Comparison of ENCODE assay signal across 16 mouse cellular contexts in genomic region chr10:40525616-40526155, GRCm38 (mm10). TPM values are rescaled to one million over a fixed set of nuclear protein-coding genes. Genes with fewer than 3 reads are reported as not detected.
DNase-seq lines count a peak whose midpoint lies in the region; ATAC-seq and TF ChIP-seq lines count a peak whose summit lies in the region.
"Had no signal": no experiment of that assay in that cellular context is flagged by ENCODE, and none has a peak within 500 bp of the region (broad histone marks: within the 10 kb centered on the region; RNA-seq: fewer than 3 reads in every experiment).

No protein-coding gene starts in this region.

- ATAC-seq in embryonic facial prominence, embryonic 13.5 days (ENCODE audit: insufficient number of reproducible peaks, insufficient read depth, low FRiP score, low TSS enrichment, low read depth) = no peak
- no peak for ATAC-seq in lung, postnatal 0 days
- ATAC-seq in common myeloid progenitor, adult 5-6 weeks (replicated peaks; ENCODE audit: low read depth, poor library complexity, severe bottlenecking) = peak; percentile 65
- peak; percentile 60 for ATAC-seq in megakaryocyte progenitor cell, adult 5-6 weeks (replicated peaks; ENCODE audit: poor library complexity)
- ATAC-seq: intestine, embryonic 15.5 days; Patski had no signal

- H3K36me3 ChIP-seq in embryonic facial prominence, embryonic 13.5 days = no peaks in the 10 kb centered on the region
- H3K36me3 ChIP-seq in embryonic facial prominence, embryonic 10.5 days (replicated peaks) = no peaks in the 10 kb centered on the region
- no peaks in the 10 kb centered on the region for H3K36me3 ChIP-seq in lung, postnatal 0 days (ENCODE audit: insufficient read depth, low read length)
- H3K36me3 ChIP-seq: intestine, embryonic 15.5 days; limb, embryonic 12.5 days had no signal

- no peak for DNase-seq in embryonic facial prominence, embryonic 10.5 days (ENCODE audit: low spot score)
- DNase-seq in lung, postnatal 0 days (ENCODE audit: low spot score) = peak; percentile 22
- DNase-seq in lung, adult 18-20 months = no peak
- DNase-seq in adrenal gland, adult (ENCODE audit: inconsistent age in 2 of 2, low spot score in 1 of 2) = no peak
- DNase-seq in kidney, postnatal 4 days = no peak
- DNase-seq: adrenal gland, adult 8-10 months; gastrocnemius, postnatal 25 days had no signal

- peaks cover 45% of the 10 kb centered on the region for H3K4me1 ChIP-seq in embryonic facial prominence, embryonic 13.5 days
- peaks cover 58% of the 10 kb centered on the region for H3K4me1 ChIP-seq in embryonic facial prominence, embryonic 10.5 days
- H3K4me1 ChIP-seq in lung, postnatal 0 days (ENCODE audit: insufficient read depth, low read depth, low read length) = no peaks in the 10 kb centered on the region
- H3K4me1 ChIP-seq: intestine, embryonic 15.5 days had no signal

- TF ChIP-seq CTCF in lung, postnatal 0 days (IDR thresholded peaks at IDR 0.05) = no peak

- 57% methylated on average over 9 of the region's 9 CpGs for WGBS in embryonic facial prominence, embryonic 13.5 days
- WGBS in embryonic facial prominence, embryonic 10.5 days = 72% methylated on average over 9 of the region's 9 CpGs
- WGBS in lung, postnatal 0 days = 59% methylated on average over 9 of the region's 9 CpGs

- H3K9me3 ChIP-seq in embryonic facial prominence, embryonic 13.5 days = no peaks in the 10 kb centered on the region
- H3K9me3 ChIP-seq in embryonic facial prominence, embryonic 10.5 days = no peaks in the 10 kb centered on the region
- no peaks in the 10 kb centered on the region for H3K9me3 ChIP-seq in lung, postnatal 0 days (ENCODE audit: low read length)
- H3K9me3 ChIP-seq: intestine, embryonic 15.5 days; limb, embryonic 12.5 days had no signal

- no peak overlapping the region for H3K4me2 ChIP-seq in embryonic facial prominence, embryonic 13.5 days
- no peak overlapping the region for H3K4me2 ChIP-seq in lung, postnatal 0 days (replicated peaks; ENCODE audit: low read depth, low read length)
- H3K4me2 ChIP-seq: intestine, embryonic 15.5 days; limb, embryonic 12.5 days had no signal

- H3K27ac ChIP-seq in embryonic facial prominence, embryonic 13.5 days = peak overlapping the region; percentile 16; the same call in 1 of the 2 replicates
- no peak overlapping the region; the same call in 1 of the 2 replicates for H3K27ac ChIP-seq in embryonic facial prominence, embryonic 10.5 days (replicated peaks)
- H3K27ac ChIP-seq in lung, postnatal 0 days (ENCODE audit: low read length) = no peak overlapping the region
- H3K27ac ChIP-seq: intestine, embryonic 15.5 days; limb, embryonic 12.5 days had no signal

- H3K9ac ChIP-seq in embryonic facial prominence, embryonic 13.5 days = no peak overlapping the region
- no peak overlapping the region for H3K9ac ChIP-seq in lung, postnatal 0 days (replicated peaks; ENCODE audit: low read depth)
- H3K9ac ChIP-seq: intestine, embryonic 15.5 days; limb, embryonic 12.5 days had no signal

- H3K4me3 ChIP-seq in embryonic facial prominence, embryonic 13.5 days = no peak overlapping the region
- H3K4me3 ChIP-seq in embryonic facial prominence, embryonic 10.5 days = no peak overlapping the region
- H3K4me3 ChIP-seq in lung, postnatal 0 days (ENCODE audit: low read depth, low read length) = no peak overlapping the region
- H3K4me3 ChIP-seq: intestine, embryonic 15.5 days; limb, embryonic 12.5 days had no signal

- no peaks in the 10 kb centered on the region; the same call in 1 of the 2 replicates for H3K27me3 ChIP-seq in embryonic facial prominence, embryonic 13.5 days
- H3K27me3 ChIP-seq in embryonic facial prominence, embryonic 10.5 days (replicated peaks; ENCODE audit: low read depth, poor library complexity, severe bottlenecking) = no peaks in the 10 kb centered on the region; the same call in 1 of the 2 replicates
- H3K27me3 ChIP-seq in lung, postnatal 0 days (replicated peaks; ENCODE audit: insufficient read depth, low read length) = no peaks in the 10 kb centered on the region
- H3K27me3 ChIP-seq: intestine, embryonic 15.5 days; Patski had no signal

- no peak for TF ChIP-seq EP300 in lung, postnatal 0 days (IDR thresholded peaks at IDR 0.05)

RNA-seq across cellular contexts. Expression of gene Slc22a16, which starts 44.5 kb away (rescaled TPM):
- polyA plus RNA-seq in embryonic facial prominence, embryonic 13.5 days (2015; fragmentation: Nextera tagmentation; extraction: Ambion mirVana) = not detected in 2 replicates
- not detected in 2 replicates for polyA plus RNA-seq in embryonic facial prominence, embryonic 10.5 days (2016; fragmentation: Nextera tagmentation; extraction: Ambion mirVana)
- not detected in 2 replicates for polyA plus RNA-seq in lung, postnatal 0 days (2015; fragmentation: Nextera tagmentation; extraction: Ambion mirVana)
- total RNA-seq in common myeloid progenitor, adult 5-6 weeks (2017) = not detected in 2 replicates
- not detected in 2 replicates for total RNA-seq in megakaryocyte progenitor cell, adult 5-6 weeks (2015)
- not detected in 2 replicates for total RNA-seq in megakaryocyte progenitor cell, adult 5-6 weeks (2017)
- total RNA-seq: adrenal gland, adult 8-10 months; gastrocnemius, postnatal 25 days; heart, postnatal 36 days; layer of hippocampus, adult 18-20 months had no signal
- polyA plus RNA-seq: intestine, embryonic 15.5 days; limb, embryonic 12.5 days; neural tube, embryonic 11.5 days; Patski had no signal

Comparison
In these comparisons a context has a peak if more than half of its experiments do, and no peak if none do; other contexts are left out.
1. ATAC-seq: peak in common myeloid progenitor, adult 5-6 weeks (single experiment) and megakaryocyte progenitor cell, adult 5-6 weeks (single experiment); none in embryonic facial prominence, embryonic 13.5 days (single experiment) and lung, postnatal 0 days (single experiment).